Mouse (Mus musculus): ENCODE data around the gene Nrxn3.

Nrxn3 gene

DNA sequence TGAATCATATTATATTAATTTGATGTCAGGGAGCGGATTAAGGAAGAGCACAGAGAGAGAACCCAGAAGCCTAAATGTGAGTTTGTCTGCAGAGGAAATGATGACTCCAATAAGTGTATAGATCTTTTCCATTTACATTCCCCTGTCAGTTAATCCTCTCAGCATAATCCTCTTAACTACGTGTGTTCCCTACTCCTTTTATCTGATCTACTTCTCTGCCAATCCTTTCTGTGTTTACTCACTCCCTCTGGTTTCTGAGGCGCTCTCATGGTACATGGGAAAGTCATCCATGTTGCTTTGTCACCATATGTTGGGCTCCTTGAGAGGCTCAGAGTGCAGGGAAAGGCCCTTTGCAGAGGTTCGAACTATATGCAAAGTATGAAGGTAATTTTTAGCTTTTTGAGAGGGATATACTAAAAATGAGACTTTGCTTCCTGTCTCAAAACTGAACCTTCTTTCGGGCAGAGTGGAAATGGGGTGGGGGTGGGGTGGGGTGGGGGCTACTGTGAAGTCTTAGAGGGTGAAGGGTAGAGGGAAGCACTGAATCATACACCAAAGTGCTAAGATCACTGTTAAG lies 350.6 kb downstream of the Nrxn3 start:
- DNase-seq: no peak

DNA sequence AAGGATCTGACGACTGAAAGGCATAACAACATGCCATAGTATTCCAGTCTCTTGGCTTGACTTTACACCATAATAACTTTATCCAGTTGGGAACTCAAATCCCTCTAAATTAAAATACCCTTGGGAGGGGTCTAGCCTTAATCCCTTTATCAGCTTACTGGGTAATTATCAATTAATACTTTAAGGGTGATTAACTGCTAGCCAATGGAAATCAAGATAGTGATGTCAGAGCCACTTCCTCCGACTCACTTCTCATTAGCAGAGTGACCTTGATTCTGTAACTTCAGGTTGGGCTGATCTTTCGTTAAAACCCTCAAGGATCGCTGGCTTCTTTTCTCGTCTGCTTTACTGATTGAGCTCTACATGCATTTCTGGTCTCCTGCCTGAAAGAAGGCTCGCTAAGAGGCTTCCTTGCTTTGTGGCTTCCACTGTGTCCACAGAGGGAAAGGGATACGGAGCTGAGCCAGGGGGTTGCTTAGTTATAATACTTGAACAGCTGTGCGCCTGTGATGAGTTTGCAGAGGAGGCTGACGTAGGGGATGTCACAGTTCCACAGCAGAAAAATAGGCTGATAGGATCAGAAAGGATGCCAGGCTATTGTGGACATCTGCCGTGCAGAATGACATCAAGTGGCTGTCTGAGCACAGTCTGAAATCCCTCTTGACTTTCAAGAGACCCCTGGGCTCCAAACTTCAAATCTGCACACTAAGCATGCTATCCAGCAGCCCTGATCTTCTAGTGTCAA lies 352.0 kb downstream of the Nrxn3 start:
- DNase-seq: peak; percentile 6

DNA sequence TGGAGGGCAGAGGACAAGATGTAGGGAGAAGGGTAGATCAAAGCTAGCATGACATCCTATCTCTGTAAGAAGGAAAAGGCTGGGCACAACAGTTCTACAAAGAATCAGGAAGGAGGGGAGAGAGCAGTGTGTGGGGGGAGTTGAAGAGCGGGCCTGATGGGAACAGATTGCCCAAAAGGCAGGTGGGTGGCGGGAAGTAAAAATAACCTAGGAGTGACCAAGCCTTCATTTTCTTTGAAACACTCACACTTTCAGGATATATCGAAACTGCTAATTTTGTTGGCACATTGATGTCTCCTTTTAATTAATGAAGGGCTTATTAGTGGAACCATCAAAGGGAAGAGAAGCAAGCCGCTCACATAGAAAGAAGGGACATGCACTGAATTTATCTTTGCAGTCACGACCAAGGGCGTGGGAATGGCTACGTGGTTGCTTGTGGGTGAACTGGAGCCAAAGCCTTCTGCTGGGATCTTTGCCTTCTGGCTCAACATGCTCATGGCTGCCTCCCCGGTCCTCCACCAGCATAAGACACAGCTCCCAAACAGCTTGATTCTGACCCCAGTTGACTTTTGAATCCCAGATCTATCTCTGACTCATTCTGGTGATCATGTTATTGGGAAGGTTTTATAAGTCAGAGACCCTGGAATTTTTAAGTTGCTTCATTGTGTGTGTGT lies 371.3 kb downstream of the Nrxn3 start:
- no peak for DNase-seq

GRCm38 (mm10) chr12:89097561-89097960 lies 374.9 kb downstream of the Nrxn3 start:
- no peak for DNase-seq

GRCm38 (mm10) chr12:89106029-89106733 lies 383.5 kb downstream of the Nrxn3 start:
- peak; percentile 93 for DNase-seq

DNA sequence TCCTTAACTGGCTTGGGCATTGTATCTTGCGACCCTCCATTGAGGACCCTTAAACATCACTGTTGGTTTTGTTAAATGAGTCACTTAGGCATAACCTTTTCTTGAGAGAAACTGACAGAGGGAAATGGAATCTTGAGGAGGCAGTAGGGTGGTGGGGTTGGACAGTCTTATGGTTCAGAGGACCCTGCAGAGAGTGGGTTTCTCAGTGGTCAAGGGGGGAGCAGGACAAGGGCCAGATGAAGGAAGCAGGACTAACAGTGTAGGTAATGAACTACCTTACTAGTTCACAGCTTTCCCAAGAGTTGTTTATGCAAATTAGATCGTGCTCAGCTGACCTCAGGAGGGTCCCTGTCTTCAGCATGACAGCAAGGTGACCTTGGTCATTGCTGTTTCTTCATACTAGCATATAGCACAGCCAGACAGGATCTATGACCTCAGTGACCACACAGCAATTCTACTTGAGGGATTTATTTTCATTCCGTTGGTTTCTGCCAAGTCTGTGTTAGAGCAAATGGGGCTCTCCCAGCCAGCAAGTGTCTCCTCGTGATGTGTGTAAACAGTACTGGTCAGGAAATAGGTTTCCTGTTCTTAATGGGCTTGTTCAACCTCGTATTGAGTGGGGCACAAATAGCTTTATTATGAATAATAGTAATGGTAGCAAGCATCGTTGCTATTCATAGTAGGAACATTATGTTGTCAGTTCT lies 384.4 kb downstream of the Nrxn3 start:
- no peak for DNase-seq

GRCm38 (mm10) chr12:89109779-89110335 lies 387.2 kb downstream of the Nrxn3 start:
- no peak for DNase-seq

- no peak for DNase-seq
Observed at GRCm38 (mm10) chr12:89128602-89129001, 405.9 kb downstream of the Nrxn3 start.

DNA sequence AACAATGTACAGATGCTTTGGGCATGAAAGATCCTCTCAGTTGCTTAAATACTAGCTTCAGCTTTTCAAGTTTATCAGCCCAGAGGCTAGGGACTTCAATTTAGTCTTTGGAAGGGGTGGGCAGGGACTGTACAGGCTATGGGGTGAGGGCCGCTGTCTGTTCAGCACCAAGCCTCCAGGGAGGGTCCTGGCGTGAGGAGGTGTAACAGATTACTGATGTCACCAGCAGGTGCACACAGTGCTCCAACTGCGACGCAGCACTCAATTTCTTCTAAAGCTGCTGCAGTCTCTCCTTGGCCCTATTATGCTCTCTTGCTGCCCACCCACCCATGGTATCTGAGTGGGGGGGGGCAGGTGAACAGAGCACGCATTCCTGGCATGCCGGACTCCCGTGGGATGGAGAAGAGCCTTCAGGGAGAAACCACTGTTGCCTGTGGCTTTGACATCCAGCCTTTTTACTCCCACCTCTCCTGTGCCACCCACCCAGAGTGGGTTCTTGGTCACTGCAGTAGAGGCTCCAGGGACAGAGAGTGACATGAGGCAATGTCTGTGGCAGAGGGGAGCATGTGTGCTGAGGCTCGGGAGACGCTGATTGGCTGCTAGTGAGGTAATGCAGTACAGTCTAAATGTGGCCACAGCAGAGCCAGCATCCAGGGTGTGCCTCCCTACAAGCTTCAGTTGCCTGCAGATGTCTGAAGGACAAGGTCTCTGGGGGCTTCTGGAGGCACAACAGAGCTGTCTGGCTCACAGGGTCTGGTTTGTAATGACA lies 406.6 kb downstream of the Nrxn3 start:
- DNase-seq: peak; percentile 46

DNA sequence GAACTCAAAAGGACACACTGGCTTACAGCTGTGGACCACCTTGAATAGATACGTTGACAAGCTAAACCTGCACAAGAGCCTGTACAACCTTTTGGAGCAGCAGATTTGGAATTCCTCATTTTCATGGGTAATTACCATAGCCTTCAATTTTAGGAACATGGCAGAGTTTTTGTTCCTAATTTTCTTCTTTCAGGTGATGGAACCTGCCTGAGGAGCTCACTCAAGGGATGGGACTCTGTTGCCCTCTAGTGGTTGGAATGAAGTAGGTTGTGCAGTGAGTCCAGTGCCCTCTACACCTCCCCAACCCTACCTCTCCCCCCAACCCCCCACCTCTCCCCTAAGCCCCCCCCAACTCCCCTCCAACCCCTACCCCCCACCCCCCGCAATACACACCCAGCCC lies 411.7 kb downstream of the Nrxn3 start:
- no peak for DNase-seq

- DNase-seq: no peak
Observed at GRCm38 (mm10) chr12:89134774-89135307, 412.2 kb downstream of the Nrxn3 start.

DNA sequence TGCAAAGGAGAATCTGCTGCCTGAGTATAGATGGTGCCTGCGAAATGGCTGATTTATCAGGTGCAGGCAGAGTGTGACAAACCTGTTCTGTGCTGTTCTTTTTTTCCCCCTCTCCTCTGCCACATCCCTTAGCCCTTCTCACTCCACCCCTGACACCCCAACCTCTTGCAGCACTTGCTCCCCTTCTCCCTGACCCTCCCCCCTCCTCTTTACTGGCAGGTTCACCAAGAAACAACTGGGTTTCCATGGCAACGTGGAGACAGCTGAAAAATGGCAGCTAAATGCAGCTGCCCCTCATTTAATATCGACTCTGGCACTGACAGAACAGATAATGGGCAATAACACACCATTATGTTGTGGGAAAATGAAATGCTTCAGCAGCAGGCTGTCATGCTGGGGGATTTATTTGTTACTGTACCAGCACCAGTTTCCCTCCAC lies 426.3 kb downstream of the Nrxn3 start:
- DNase-seq: no peak

DNA sequence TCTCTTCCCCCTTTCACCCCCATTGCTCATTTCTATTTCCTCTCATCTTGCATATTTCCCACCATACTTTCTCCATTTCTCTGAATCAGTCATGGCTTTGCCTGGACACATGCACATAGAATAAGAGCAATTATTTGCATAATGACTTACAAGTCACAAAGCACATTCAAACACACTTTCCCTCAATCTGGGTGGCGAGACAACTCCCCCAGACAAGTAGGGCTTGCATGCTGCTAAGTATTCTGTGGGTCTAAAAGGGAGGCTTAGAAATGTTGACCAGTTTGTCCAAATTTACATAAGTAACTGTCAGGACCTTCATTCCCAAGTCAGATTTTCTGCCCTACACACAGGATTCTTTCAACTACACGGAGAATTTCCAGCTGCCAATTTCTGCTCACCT lies 426.8 kb downstream of the Nrxn3 start:
- DNase-seq: no peak

DNA sequence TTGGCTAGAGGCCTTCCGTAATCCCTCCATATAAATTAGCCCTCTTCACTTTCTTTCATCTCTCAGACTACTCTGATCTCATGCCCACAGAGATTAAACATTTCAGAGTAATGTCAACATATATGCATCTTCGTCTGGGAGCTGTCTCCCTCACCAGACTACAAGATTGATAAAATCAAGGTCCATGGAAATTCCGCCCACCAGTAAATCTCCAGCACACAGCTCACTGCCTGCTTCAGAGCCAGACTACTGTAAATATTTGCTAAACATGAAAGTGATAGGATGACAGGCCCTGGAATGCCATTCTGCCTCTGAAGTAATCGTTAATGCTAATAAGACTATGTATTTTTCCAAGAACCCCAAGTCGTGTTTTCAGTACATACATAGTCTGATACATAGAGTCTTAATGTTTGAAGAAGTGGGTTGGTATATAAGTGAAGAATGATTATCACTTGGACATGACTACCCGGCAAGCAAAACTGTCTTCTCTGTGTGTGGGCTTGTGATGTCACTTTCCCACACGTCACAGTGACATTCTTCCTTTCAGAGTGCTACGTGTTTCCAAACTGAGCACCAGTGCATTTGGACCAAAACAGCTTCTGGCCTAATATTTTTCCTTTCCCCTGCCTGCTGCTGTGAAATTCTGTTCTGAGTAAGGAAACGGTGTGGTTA lies 433.5 kb downstream of the Nrxn3 start:
- no peak for DNase-seq

GRCm38 (mm10) chr12:89159353-89159752 lies 436.7 kb downstream of the Nrxn3 start:
- DNase-seq: no peak

DNA sequence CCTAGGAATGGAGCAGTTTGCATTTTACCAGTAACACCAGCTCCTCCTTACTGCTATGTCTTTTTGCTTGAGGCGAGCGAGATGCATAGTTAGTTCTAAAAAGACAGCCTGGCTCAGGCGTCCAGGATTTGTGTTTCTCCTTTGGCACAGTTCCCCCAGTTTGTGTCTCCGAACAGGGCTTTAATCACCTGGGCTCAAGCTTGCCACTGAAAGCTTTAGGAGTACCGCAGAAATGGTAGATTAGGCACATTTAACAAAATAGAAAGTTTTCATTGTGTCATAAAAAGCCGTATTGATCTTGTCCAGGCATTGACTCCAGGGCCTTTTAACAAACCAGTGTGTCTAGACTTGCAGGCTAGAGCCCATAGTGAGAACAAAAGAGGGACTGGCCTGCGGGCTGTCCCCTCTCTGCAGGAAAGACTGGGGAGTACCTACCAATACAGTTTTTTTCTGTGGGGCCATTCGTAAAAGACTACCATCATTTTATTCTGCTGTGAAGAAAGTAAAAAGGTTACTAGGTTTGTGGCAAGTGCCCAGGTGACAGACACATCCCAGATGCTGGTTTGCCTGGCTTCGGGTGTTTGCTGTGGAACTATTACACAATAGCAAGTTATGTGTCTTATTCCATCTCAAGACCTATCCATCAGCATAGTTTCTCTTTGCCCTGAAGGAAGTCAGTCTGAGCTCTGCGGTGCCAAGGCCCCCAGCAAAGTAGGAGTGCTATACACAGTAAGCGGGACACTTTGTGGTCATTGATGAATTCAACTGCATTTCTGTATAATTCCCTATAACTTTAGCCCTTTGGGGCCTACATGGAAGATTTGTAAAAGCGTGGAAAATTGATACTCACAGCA lies 451.9 kb downstream of the Nrxn3 start:
- DNase-seq: no peak

GRCm38 (mm10) chr12:89179970-89180666 lies 457.4 kb downstream of the Nrxn3 start:
- DNase-seq: no peak

DNA sequence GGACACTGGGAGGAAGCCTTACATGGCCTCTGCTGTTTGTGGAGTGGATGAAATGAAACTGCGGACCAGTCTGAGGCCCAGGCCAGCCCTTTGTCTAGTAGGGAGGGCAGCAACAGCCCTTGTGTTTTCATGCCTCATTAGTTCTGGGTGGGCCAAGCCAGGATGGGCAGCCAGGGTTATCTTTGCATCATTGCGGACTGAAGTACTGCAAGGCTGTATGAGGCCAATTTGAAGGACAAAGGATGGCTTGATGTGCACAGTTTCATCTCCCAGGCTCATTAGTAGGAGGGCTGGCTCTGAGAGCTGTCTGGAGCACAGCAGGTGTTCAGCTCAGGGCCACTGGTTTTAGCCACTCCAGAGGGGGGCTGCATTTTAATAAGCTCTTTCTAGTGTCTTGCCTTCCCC lies 458.5 kb downstream of the Nrxn3 start:
- DNase-seq: no peak

Data from right cerebral cortex, postnatal 14 days (tissue).